Comparison of ENCODE assay signal across 8 mouse cellular contexts in genomic region chr2:117121212-117121983, GRCm38 (mm10). TPM values are rescaled to one million over a fixed set of nuclear protein-coding genes. Genes with fewer than 3 reads are reported as not detected.
A peak's percentile ranks its signal among the peaks of the same experiment; 100 is the strongest.
DNase-seq lines count a peak whose midpoint lies in the region; ATAC-seq and TF ChIP-seq lines count a peak whose summit lies in the region.

Gene Spred1, plus strand, starts transcription at chr2:117121374.

- H3K9me3 ChIP-seq in forebrain, embryonic 15.5 days = no peaks in the 10 kb centered on the region
- no peaks in the 10 kb centered on the region for H3K9me3 ChIP-seq in hindbrain, embryonic 14.5 days (ENCODE audit: control insufficient read depth, low read length)
- H3K9me3 ChIP-seq in midbrain, embryonic 10.5 days (replicated peaks) = no peaks in the 10 kb centered on the region
- no peaks in the 10 kb centered on the region for H3K9me3 ChIP-seq in stomach, embryonic 16.5 days (replicated peaks; ENCODE audit: control insufficient read depth, low read length)

- peak; percentile 61 for ATAC-seq in forebrain, embryonic 15.5 days (replicated peaks)
- peak; percentile 1; the same call in 1 of the 2 replicates for ATAC-seq in hindbrain, embryonic 14.5 days (ENCODE audit: low FRiP score)
- peak; percentile 14; the same call in 1 of the 2 replicates for ATAC-seq in stomach, embryonic 16.5 days (ENCODE audit: insufficient read depth, low FRiP score)

- under 1% methylated on average over 84 of the region's 99 CpGs for WGBS in forebrain, embryonic 15.5 days
- under 1% methylated on average over 79 of the region's 99 CpGs for WGBS in hindbrain, embryonic 14.5 days
- 3% methylated on average over 99 of the region's 99 CpGs for WGBS in midbrain, embryonic 10.5 days
- WGBS in stomach, embryonic 16.5 days = under 1% methylated on average over 90 of the region's 99 CpGs

- H3K9ac ChIP-seq in forebrain, embryonic 15.5 days (replicated peaks) = peak within 1 kb of the TSS; percentile 95
- H3K9ac ChIP-seq in hindbrain, embryonic 14.5 days = peak within 1 kb of the TSS; percentile 84
- peak within 1 kb of the TSS; percentile 99 for H3K9ac ChIP-seq in stomach, embryonic 16.5 days (ENCODE audit: low read length)

- H3K27me3 ChIP-seq in forebrain, embryonic 15.5 days = no peaks in the 10 kb centered on the region
- H3K27me3 ChIP-seq in hindbrain, embryonic 14.5 days (ENCODE audit: control insufficient read depth, insufficient read depth, low read length) = no peaks in the 10 kb centered on the region
- H3K27me3 ChIP-seq in midbrain, embryonic 10.5 days (ENCODE audit: low read depth, poor library complexity, severe bottlenecking) = peaks cover 16% of the 10 kb centered on the region
- H3K27me3 ChIP-seq in stomach, embryonic 16.5 days (ENCODE audit: control insufficient read depth, insufficient read depth, low read length) = no peaks in the 10 kb centered on the region

- H3K36me3 ChIP-seq in forebrain, embryonic 15.5 days = no peaks in the 10 kb centered on the region
- H3K36me3 ChIP-seq in hindbrain, embryonic 14.5 days (replicated peaks; ENCODE audit: control insufficient read depth, insufficient read depth) = no peaks in the 10 kb centered on the region
- no peaks in the 10 kb centered on the region for H3K36me3 ChIP-seq in midbrain, embryonic 10.5 days
- H3K36me3 ChIP-seq in stomach, embryonic 16.5 days (ENCODE audit: control insufficient read depth, insufficient read depth, low read length) = no peaks in the 10 kb centered on the region

- no peak for TF ChIP-seq POLR2A in brain, embryonic 14.5 days (IDR thresholded peaks at IDR 0.05; ENCODE audit: borderline replicate concordance, extremely low read depth, insufficient read depth, insufficient read length, poor library complexity, severe bottlenecking)

- peak; percentile 29 for DNase-seq in ovary, postnatal 10 days (ENCODE audit: low spot score)
- DNase-seq in ovary, adult 18-20 months (ENCODE audit: low spot score) = no peak
- peak; percentile 58 for DNase-seq in brain, embryonic 14.5 days (ENCODE audit: low read depth)
- DNase-seq in hindbrain, embryonic 14.5 days (ENCODE audit: low spot score) = peak; percentile 48
- DNase-seq in left cerebral cortex, postnatal 36 days (ENCODE audit: low spot score in 2 of 2) = peak in 1 of 2 experiments; percentile 38
- peak; percentile 72 for DNase-seq in midbrain, embryonic 10.5 days (ENCODE audit: low spot score)

- peak within 1 kb of the TSS; percentile 81 for H3K4me3 ChIP-seq in forebrain, embryonic 15.5 days
- H3K4me3 ChIP-seq in hindbrain, embryonic 14.5 days (replicated peaks; ENCODE audit: low read length) = peak within 1 kb of the TSS; percentile 72
- H3K4me3 ChIP-seq in midbrain, embryonic 10.5 days = peak within 1 kb of the TSS; percentile 96
- peak within 1 kb of the TSS; percentile 98 for H3K4me3 ChIP-seq in stomach, embryonic 16.5 days (replicated peaks; ENCODE audit: low read length)

- intact Hi-C loops in left cerebral cortex, postnatal 36 days (cut with DNase I) = loop anchor here (2.0 kb wide), 3 partner anchors 103 to 207 kb away; no protein-coding TSS in a partner anchor

- TF ChIP-seq CTCF in brain, embryonic 14.5 days (IDR thresholded peaks at IDR 0.05; ENCODE audit: borderline replicate concordance, extremely low read depth, insufficient read depth, insufficient read length) = no peak

- peak within 1 kb of the TSS; percentile 72 for H3K4me2 ChIP-seq in forebrain, embryonic 15.5 days (replicated peaks)
- H3K4me2 ChIP-seq in hindbrain, embryonic 14.5 days (replicated peaks) = peak within 1 kb of the TSS; percentile 85
- H3K4me2 ChIP-seq in stomach, embryonic 16.5 days (ENCODE audit: low read depth, low read length) = peak within 1 kb of the TSS; percentile 79

- H3K4me1 ChIP-seq in forebrain, embryonic 15.5 days = peaks cover 34% of the 10 kb centered on the region
- peaks cover 22% of the 10 kb centered on the region for H3K4me1 ChIP-seq in hindbrain, embryonic 14.5 days (replicated peaks; ENCODE audit: control insufficient read depth, insufficient read depth, low read length)
- H3K4me1 ChIP-seq in midbrain, embryonic 10.5 days = peaks cover 37% of the 10 kb centered on the region
- H3K4me1 ChIP-seq in stomach, embryonic 16.5 days (ENCODE audit: control insufficient read depth, insufficient read depth, low read length) = peaks cover 9% of the 10 kb centered on the region; the same call in 1 of the 2 replicates

- peak within 1 kb of the TSS; percentile 100 for H3K27ac ChIP-seq in forebrain, embryonic 15.5 days (replicated peaks)
- peak within 1 kb of the TSS; percentile 97 for H3K27ac ChIP-seq in hindbrain, embryonic 14.5 days
- peak within 1 kb of the TSS; percentile 99 for H3K27ac ChIP-seq in midbrain, embryonic 10.5 days (replicated peaks)
- peak within 1 kb of the TSS; percentile 98 for H3K27ac ChIP-seq in stomach, embryonic 16.5 days (ENCODE audit: low read length)

RNA-seq across cellular contexts. Expression of gene Spred1, which starts in this region (rescaled TPM):
- 14.4 and 22.7 TPM in 2 replicates for polyA plus RNA-seq in brain, embryonic 14.5 days (2012; rRNA removed)
- polyA plus RNA-seq in forebrain, embryonic 15.5 days (2015; fragmentation: Nextera tagmentation; extraction: Ambion mirVana) = 11.6 and 13.1 TPM in 2 replicates
- polyA plus RNA-seq in hindbrain, embryonic 14.5 days (2014; fragmentation: Nextera tagmentation; extraction: Ambion mirVana) = 22.7 and 23.4 TPM in 2 replicates
- 100 to 1,000 TPM; 121 to 162 TPM for total RNA-seq in left cerebral cortex, postnatal 36 days (2021)
- polyA plus RNA-seq in midbrain, embryonic 10.5 days (2016; fragmentation: Nextera tagmentation; extraction: Ambion mirVana) = 7.2 and 8.5 TPM in 2 replicates
- 6.4 and 6.5 TPM in 2 replicates for polyA plus RNA-seq in stomach, embryonic 16.5 days (2015; fragmentation: Nextera tagmentation; extraction: Ambion mirVana)

Comparison
In these comparisons a context has a peak if more than half of its experiments do, and no peak if none do; other contexts are left out.
1. ATAC-seq: peak in every context shown above with its lines; median percentile 61 in forebrain, embryonic 15.5 days; 14 in stomach, embryonic 16.5 days; 1 in hindbrain, embryonic 14.5 days.